Comparison of ENCODE assay signal across 8 mouse cellular contexts in the genomic region with DNA sequence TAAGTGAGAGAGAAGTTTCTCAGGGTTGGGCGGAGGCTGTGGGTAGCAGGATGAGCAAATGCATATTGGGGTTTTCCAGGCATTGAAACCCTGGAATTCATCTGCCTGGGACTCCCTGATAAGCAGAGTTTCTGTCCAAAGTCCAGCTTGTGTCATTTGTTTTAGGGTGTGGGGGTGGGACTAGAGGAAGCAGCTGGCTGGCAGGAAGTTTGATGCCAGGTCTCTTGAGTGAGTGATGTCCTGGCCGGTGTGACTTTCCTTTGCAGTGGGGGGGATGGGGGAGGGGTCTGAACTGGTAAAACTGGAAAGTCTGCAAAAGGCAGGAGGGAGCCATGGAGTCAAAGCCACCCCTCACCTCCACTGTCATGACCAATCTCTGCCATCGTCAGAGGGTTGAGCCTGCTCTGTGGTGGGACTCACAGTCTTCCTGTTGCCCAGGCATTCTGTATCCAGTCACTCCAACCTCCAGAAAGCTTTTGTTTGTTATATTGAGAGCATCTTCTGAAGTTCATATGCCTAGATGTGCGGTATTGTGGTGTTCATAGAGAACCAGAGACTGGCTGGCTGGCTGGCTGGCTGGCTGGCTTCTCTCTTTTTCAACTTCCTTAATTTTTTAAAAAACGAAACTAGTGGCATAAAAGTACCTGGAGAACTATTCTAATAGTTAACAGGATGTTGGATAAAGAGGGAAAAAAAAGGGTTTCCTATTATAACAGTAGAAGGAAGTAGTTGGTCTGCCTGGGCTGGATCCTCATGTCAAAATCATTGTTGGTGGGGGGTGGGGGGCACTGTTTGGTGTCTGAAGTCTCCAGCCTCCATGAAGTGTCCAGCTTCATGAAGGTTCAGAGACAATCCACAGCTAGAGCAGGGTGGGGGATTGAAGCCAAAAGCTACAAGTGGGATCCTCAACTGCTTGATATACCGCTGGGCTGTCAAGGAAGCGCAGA. TPM values are rescaled to one million over a fixed set of nuclear protein-coding genes. Genes with fewer than 3 reads are reported as not detected.
DNase-seq lines count a peak whose midpoint lies in the region; ATAC-seq and TF ChIP-seq lines count a peak whose summit lies in the region.

No protein-coding gene starts in this region.

- H3K4me2 ChIP-seq in heart, embryonic 13.5 days = peak overlapping the region; percentile 74
- no peak overlapping the region for H3K4me2 ChIP-seq in hindbrain, postnatal 0 days (ENCODE audit: low read depth, low read length)

- H3K27ac ChIP-seq in heart, embryonic 13.5 days (replicated peaks) = peak overlapping the region; percentile 84
- H3K27ac ChIP-seq in cortical plate, adult 2 months (ENCODE audit: insufficient read depth, low read length) = peak overlapping the region; percentile 65; the same call in 1 of the 2 replicates
- no peak overlapping the region for H3K27ac ChIP-seq in hindbrain, postnatal 0 days

- no peak for ATAC-seq in heart, embryonic 13.5 days (ENCODE audit: extremely low read depth, insufficient number of reproducible peaks, low FRiP score, low TSS enrichment)
- 0 out of 2 replicates have a peak, but pooled peaks have one; percentile 24 for ATAC-seq in monocyte, adult 5-6 weeks (replicated peaks; ENCODE audit: insufficient number of reproducible peaks, low FRiP score, low TSS enrichment, poor library complexity, severe bottlenecking)
- no peak for ATAC-seq in hindbrain, postnatal 0 days

- H3K4me3 ChIP-seq in heart, embryonic 13.5 days = peak overlapping the region; percentile 19; the same call in 1 of the 2 replicates
- no peak overlapping the region for H3K4me3 ChIP-seq in cortical plate, adult 2 months (ENCODE audit: insufficient read depth, low read length)
- H3K4me3 ChIP-seq in hindbrain, postnatal 0 days (ENCODE audit: low read length) = no peak overlapping the region

- no peaks in the 10 kb centered on the region for H3K27me3 ChIP-seq in heart, embryonic 13.5 days (replicated peaks)
- H3K27me3 ChIP-seq in hindbrain, postnatal 0 days (ENCODE audit: insufficient read depth, low read length) = no peaks in the 10 kb centered on the region

- H3K9ac ChIP-seq in heart, embryonic 13.5 days = peak overlapping the region; percentile 34
- no peak overlapping the region for H3K9ac ChIP-seq in hindbrain, postnatal 0 days (replicated peaks; ENCODE audit: low read length)

- peaks cover 4% of the 10 kb centered on the region for H3K9me3 ChIP-seq in heart, embryonic 13.5 days
- H3K9me3 ChIP-seq in hindbrain, postnatal 0 days (ENCODE audit: low read length) = no peaks in the 10 kb centered on the region

- no peak for DNase-seq in heart, adult 18-20 months
- peak; percentile 78 for DNase-seq in large intestine, adult 2 months (ENCODE audit: low read depth, low spot score)
- DNase-seq in cerebellum, adult 9-10 months = no peak
- DNase-seq in right cerebral cortex, postnatal 4 days = no peak
- no peak for DNase-seq in hindbrain, postnatal 0 days (ENCODE audit: low spot score)

- WGBS in heart, embryonic 13.5 days = 39% methylated on average over 7 of the region's 7 CpGs
- WGBS in large intestine, adult 2 months = 19% methylated on average over 7 of the region's 7 CpGs
- 55% methylated on average over 7 of the region's 7 CpGs for WGBS in hindbrain, postnatal 0 days

- H3K4me1 ChIP-seq in heart, embryonic 13.5 days = peaks cover 53% of the 10 kb centered on the region
- no peaks in the 10 kb centered on the region for H3K4me1 ChIP-seq in cortical plate, adult 2 months (ENCODE audit: control insufficient read depth, insufficient read depth, low read length)
- H3K4me1 ChIP-seq in hindbrain, postnatal 0 days (ENCODE audit: insufficient read depth, low read length) = 0 out of 2 replicates have a peak, but pooled peaks cover 5% of the 10 kb centered on the region

- TF ChIP-seq CTCF in cortical plate, adult 2 months (IDR thresholded peaks at IDR 0.05; ENCODE audit: extremely low read depth, insufficient read depth, low read length) = no peak
- TF ChIP-seq CTCF in hindbrain, postnatal 0 days (IDR thresholded peaks at IDR 0.05; ENCODE audit: low read depth) = no peak

- TF ChIP-seq POLR2A in cortical plate, adult 2 months (IDR thresholded peaks at IDR 0.05; ENCODE audit: extremely low read depth, insufficient read depth, low read length) = no peak

- peaks cover 7% of the 10 kb centered on the region; the same call in 1 of the 2 replicates for H3K36me3 ChIP-seq in heart, embryonic 13.5 days
- no peaks in the 10 kb centered on the region for H3K36me3 ChIP-seq in hindbrain, postnatal 0 days (ENCODE audit: insufficient read depth, low read length)

RNA-seq across cellular contexts. Expression of a gene that starts 4.4 kb away (rescaled TPM):
- polyA plus RNA-seq in heart, embryonic 13.5 days (2015; fragmentation: Nextera tagmentation; extraction: Ambion mirVana) = 61.8 and 66.1 TPM in 2 replicates
- 10 to 100 TPM; 33.3 to 34.1 TPM for total RNA-seq in heart, adult 18-20 months (2021)
- polyA plus RNA-seq in cortical plate, adult 2 months (2012; rRNA removed) = 8.0 and 9.0 TPM in 2 replicates
- polyA plus RNA-seq in large intestine, adult 2 months (2012; rRNA removed) = 160 and 191 TPM in 2 replicates
- 3.5 to 8.6 TPM (median 4.5 TPM) in 3 replicates for total RNA-seq in monocyte, adult 5-6 weeks (2017)
- 5.7 and 8.2 TPM in 2 replicates for total RNA-seq in hindbrain, postnatal 0 days (2014; rRNA removed)
- polyA plus RNA-seq in hindbrain, postnatal 0 days (2015; fragmentation: Nextera tagmentation; extraction: Ambion mirVana) = 14.2 and 14.4 TPM in 2 replicates

RNA-seq across cellular contexts. Expression of a gene that starts 23.1 kb away (rescaled TPM):
- polyA plus RNA-seq in heart, embryonic 13.5 days (2015; fragmentation: Nextera tagmentation; extraction: Ambion mirVana) = 3.1 and 3.6 TPM in 2 replicates
- total RNA-seq in heart, adult 18-20 months (2021) = 1 to 10 TPM in 1 of 2 experiments, not detected in 1; 1.6 TPM
- polyA plus RNA-seq in cortical plate, adult 2 months (2012; rRNA removed) = 2.1 TPM in 2 replicates
- polyA plus RNA-seq in large intestine, adult 2 months (2012; rRNA removed) = 77.2 and 98.1 TPM in 2 replicates
- total RNA-seq in monocyte, adult 5-6 weeks (2017) = 3.9 to 9.0 TPM (median 4.9 TPM) in 3 replicates
- total RNA-seq in hindbrain, postnatal 0 days (2014; rRNA removed) = 1.5 TPM in 1 of 2 replicates, not detected in the other
- polyA plus RNA-seq in hindbrain, postnatal 0 days (2015; fragmentation: Nextera tagmentation; extraction: Ambion mirVana) = 2.3 and 2.7 TPM in 2 replicates

RNA-seq across cellular contexts. Expression of a gene that starts 30.6 kb away (rescaled TPM):
- polyA plus RNA-seq in heart, embryonic 13.5 days (2015; fragmentation: Nextera tagmentation; extraction: Ambion mirVana) = 52.1 and 53.3 TPM in 2 replicates
- total RNA-seq in heart, adult 18-20 months (2021) = 10 to 100 TPM; 40.1 to 42.5 TPM
- 99.2 and 102 TPM in 2 replicates for polyA plus RNA-seq in cortical plate, adult 2 months (2012; rRNA removed)
- polyA plus RNA-seq in large intestine, adult 2 months (2012; rRNA removed) = 80.1 and 86.0 TPM in 2 replicates
- 91.6 to 117 TPM (median 94.5 TPM) in 3 replicates for total RNA-seq in monocyte, adult 5-6 weeks (2017)
- total RNA-seq in hindbrain, postnatal 0 days (2014; rRNA removed) = 133 and 148 TPM in 2 replicates
- polyA plus RNA-seq in hindbrain, postnatal 0 days (2015; fragmentation: Nextera tagmentation; extraction: Ambion mirVana) = 132 and 141 TPM in 2 replicates

RNA-seq across cellular contexts. Expression of a gene that starts 53.0 kb away (rescaled TPM):
- polyA plus RNA-seq in heart, embryonic 13.5 days (2015; fragmentation: Nextera tagmentation; extraction: Ambion mirVana) = 0.78 and 0.92 TPM in 2 replicates
- total RNA-seq in heart, adult 18-20 months (2021) = 1 to 10 TPM; 2.7 to 5.0 TPM
- 1.6 and 2.1 TPM in 2 replicates for polyA plus RNA-seq in cortical plate, adult 2 months (2012; rRNA removed)
- polyA plus RNA-seq in large intestine, adult 2 months (2012; rRNA removed) = 7.0 and 10.2 TPM in 2 replicates
- total RNA-seq in monocyte, adult 5-6 weeks (2017) = 328 to 413 TPM (median 376 TPM) in 3 replicates
- 0.52 and 1.3 TPM in 2 replicates for total RNA-seq in hindbrain, postnatal 0 days (2014; rRNA removed)
- polyA plus RNA-seq in hindbrain, postnatal 0 days (2015; fragmentation: Nextera tagmentation; extraction: Ambion mirVana) = 0.77 and 0.84 TPM in 2 replicates

Comparison
In these comparisons a context has a peak if more than half of its experiments do, and no peak if none do; other contexts are left out.
1. RNA of a gene that starts 23.1 kb away (polyA plus RNA-seq): 77.2 to 98.1 TPM in large intestine, adult 2 months; 3.1 to 3.6 TPM in heart, embryonic 13.5 days, 2.3 to 2.7 TPM in hindbrain, postnatal 0 days and 2.1 TPM in cortical plate, adult 2 months; every median in the first group is over 10 times any median in the second.